In genomic region chr14:30075268-30075887, GRCm38 (mm10) we compare ENCODE assay signal across 22 mouse cellular contexts.
A peak's percentile ranks its signal among the peaks of the same experiment; 100 is the strongest.
DNase-seq lines count a peak whose midpoint lies in the region; ATAC-seq and TF ChIP-seq lines count a peak whose summit lies in the region.
"Had no signal": no experiment of that assay in that cellular context is flagged by ENCODE, and none has a peak within 500 bp of the region (broad histone marks: within the 10 kb centered on the region; RNA-seq: fewer than 3 reads in every experiment).

No protein-coding gene starts in this region.

- peak; percentile 53 for ATAC-seq in hindbrain, postnatal 0 days
- ATAC-seq in hindbrain, embryonic 11.5 days (ENCODE audit: low FRiP score) = no peak
- peak; percentile 86 for ATAC-seq in cerebellum, adult (ENCODE audit: insufficient number of reproducible peaks, low FRiP score, low TSS enrichment)
- ATAC-seq: activated CD4-positive, CD25-positive, alpha-beta regulatory T cell, adult 4 months; forebrain, postnatal 0 days; intestine, embryonic 16.5 days had no signal

- peaks cover 21% of the 10 kb centered on the region; the same call in 1 of the 2 replicates for H3K36me3 ChIP-seq in hindbrain, postnatal 0 days (ENCODE audit: insufficient read depth, low read length)
- no peaks in the 10 kb centered on the region for H3K36me3 ChIP-seq in hindbrain, embryonic 11.5 days (ENCODE audit: control insufficient read depth, insufficient read depth, low read length)
- H3K36me3 ChIP-seq: limb, embryonic 13.5 days; liver, embryonic 13.5 days had no signal

- no peaks in the 10 kb centered on the region for H3K9me3 ChIP-seq in hindbrain, postnatal 0 days (ENCODE audit: low read length)
- H3K9me3 ChIP-seq in hindbrain, embryonic 11.5 days (ENCODE audit: control insufficient read depth, low read length) = no peaks in the 10 kb centered on the region
- H3K9me3 ChIP-seq: embryonic facial prominence, embryonic 13.5 days; heart, embryonic 13.5 days; hindbrain, embryonic 15.5 days; kidney, embryonic 15.5 days; limb, embryonic 13.5 days; liver, embryonic 13.5 days had no signal

- H3K9ac ChIP-seq in hindbrain, postnatal 0 days (replicated peaks; ENCODE audit: low read length) = no peak overlapping the region
- H3K9ac ChIP-seq in hindbrain, embryonic 11.5 days (ENCODE audit: low read depth, low read length) = no peak overlapping the region
- H3K9ac ChIP-seq: embryonic facial prominence, embryonic 13.5 days; forebrain, postnatal 0 days; heart, embryonic 13.5 days; hindbrain, embryonic 15.5 days; kidney, embryonic 15.5 days; limb, embryonic 13.5 days; liver, embryonic 13.5 days; lung, embryonic 14.5 days had no signal

- H3K27ac ChIP-seq in hindbrain, postnatal 0 days = no peak overlapping the region
- H3K27ac ChIP-seq in hindbrain, embryonic 11.5 days (ENCODE audit: low read depth, low read length) = no peak overlapping the region
- H3K27ac ChIP-seq: embryonic facial prominence, embryonic 13.5 days; heart, embryonic 13.5 days; hindbrain, embryonic 15.5 days; kidney, embryonic 15.5 days; limb, embryonic 13.5 days; liver, embryonic 13.5 days had no signal

- H3K4me1 ChIP-seq in hindbrain, postnatal 0 days (ENCODE audit: insufficient read depth, low read length) = no peaks in the 10 kb centered on the region
- no peaks in the 10 kb centered on the region for H3K4me1 ChIP-seq in hindbrain, embryonic 11.5 days (replicated peaks; ENCODE audit: control insufficient read depth, insufficient read depth, low read length)
- H3K4me1 ChIP-seq: hindbrain, embryonic 15.5 days; limb, embryonic 13.5 days; liver, embryonic 13.5 days had no signal

- peak; percentile 40 to 55 for DNase-seq in adrenal gland, adult (ENCODE audit: inconsistent age in 2 of 2, low spot score in 1 of 2)
- no peak for DNase-seq in adrenal gland, adult 8-10 months
- DNase-seq in hindbrain, postnatal 0 days (ENCODE audit: low spot score) = peak; percentile 50
- DNase-seq in hindbrain, embryonic 11.5 days (ENCODE audit: low spot score) = no peak
- DNase-seq in cerebellum, adult 9-11 months = peak; percentile 75
- DNase-seq in thymus, postnatal 10 days (ENCODE audit: low spot score in 2 of 2) = no peak
- no peak for DNase-seq in thymus, adult 18-20 months
- DNase-seq: forebrain, postnatal 0 days; heart, postnatal 36 days; liver, embryonic 13.5 days; lung, embryonic 14.5 days; lung, postnatal 36 days; spleen, adult 18-20 months; thymus, adult 2 months had no signal

- no peak for TF ChIP-seq CTCF in hindbrain, postnatal 0 days (IDR thresholded peaks at IDR 0.05; ENCODE audit: low read depth)

- H3K27me3 ChIP-seq in hindbrain, postnatal 0 days (ENCODE audit: insufficient read depth, low read length) = no peaks in the 10 kb centered on the region
- no peaks in the 10 kb centered on the region for H3K27me3 ChIP-seq in hindbrain, embryonic 11.5 days (ENCODE audit: control insufficient read depth, insufficient read depth, low read length)
- H3K27me3 ChIP-seq: embryonic facial prominence, embryonic 13.5 days; heart, embryonic 13.5 days; hindbrain, embryonic 15.5 days; kidney, embryonic 15.5 days; limb, embryonic 13.5 days; liver, embryonic 13.5 days had no signal

- no peak overlapping the region for H3K4me2 ChIP-seq in hindbrain, postnatal 0 days (ENCODE audit: low read depth, low read length)
- H3K4me2 ChIP-seq in hindbrain, embryonic 11.5 days (replicated peaks; ENCODE audit: low read depth, low read length) = no peak overlapping the region
- H3K4me2 ChIP-seq: embryonic facial prominence, embryonic 13.5 days; heart, embryonic 13.5 days; hindbrain, embryonic 15.5 days; kidney, embryonic 15.5 days; limb, embryonic 13.5 days; liver, embryonic 13.5 days; lung, embryonic 14.5 days had no signal

- 62% methylated on average over 7 of the region's 7 CpGs for WGBS in hindbrain, postnatal 0 days
- WGBS in hindbrain, embryonic 11.5 days = 85% methylated on average over 7 of the region's 7 CpGs

- no peak overlapping the region for H3K4me3 ChIP-seq in hindbrain, postnatal 0 days (ENCODE audit: low read length)
- H3K4me3 ChIP-seq in hindbrain, embryonic 11.5 days (ENCODE audit: low read depth, low read length) = no peak overlapping the region
- H3K4me3 ChIP-seq: embryonic facial prominence, embryonic 13.5 days; heart, embryonic 13.5 days; hindbrain, embryonic 15.5 days; kidney, embryonic 15.5 days; limb, embryonic 13.5 days; liver, embryonic 13.5 days had no signal

Comparison
In these comparisons a context has a peak if more than half of its experiments do, and no peak if none do; other contexts are left out.
1. DNase-seq: peak in adrenal gland, adult (2 of 2), hindbrain, postnatal 0 days (single experiment) and cerebellum, adult 9-11 months (single experiment); none in adrenal gland, adult 8-10 months (single experiment), hindbrain, embryonic 11.5 days (single experiment), thymus, postnatal 10 days (0 of 2) and thymus, adult 18-20 months (0 of 2).